Mouse (Mus musculus) thymus, postnatal 0 days (tissue): Measurements from ENCODE around the gene Edem3. TPM values are rescaled to one million over a fixed set of nuclear protein-coding genes. Genes with fewer than 3 reads are reported as not detected.
"Not testable (repeated sequence)": the region's sequence is repeated elsewhere in the genome, so short reads cannot be mapped to it uniquely, and the experiment has no call there.

Experiments used
- DNase-seq: peaks from one replicate; pipeline ENCODE4 v3.0.0-alpha.2; 2015; ENCODE audit warnings: low spot score
- polyA plus RNA-seq: library from polyadenylated mRNA; unstranded; fragments of >200 nt; fragmentation: Nextera tagmentation; extraction: Ambion mirVana; gene quantifications from 2 replicates; pipeline ENCODE4 v1.2.1, GENCODE M21; 2015

The Edem3 gene
- polyA plus RNA-seq, 1 experiment from 2014 or later = 5.5 TPM

DNA sequence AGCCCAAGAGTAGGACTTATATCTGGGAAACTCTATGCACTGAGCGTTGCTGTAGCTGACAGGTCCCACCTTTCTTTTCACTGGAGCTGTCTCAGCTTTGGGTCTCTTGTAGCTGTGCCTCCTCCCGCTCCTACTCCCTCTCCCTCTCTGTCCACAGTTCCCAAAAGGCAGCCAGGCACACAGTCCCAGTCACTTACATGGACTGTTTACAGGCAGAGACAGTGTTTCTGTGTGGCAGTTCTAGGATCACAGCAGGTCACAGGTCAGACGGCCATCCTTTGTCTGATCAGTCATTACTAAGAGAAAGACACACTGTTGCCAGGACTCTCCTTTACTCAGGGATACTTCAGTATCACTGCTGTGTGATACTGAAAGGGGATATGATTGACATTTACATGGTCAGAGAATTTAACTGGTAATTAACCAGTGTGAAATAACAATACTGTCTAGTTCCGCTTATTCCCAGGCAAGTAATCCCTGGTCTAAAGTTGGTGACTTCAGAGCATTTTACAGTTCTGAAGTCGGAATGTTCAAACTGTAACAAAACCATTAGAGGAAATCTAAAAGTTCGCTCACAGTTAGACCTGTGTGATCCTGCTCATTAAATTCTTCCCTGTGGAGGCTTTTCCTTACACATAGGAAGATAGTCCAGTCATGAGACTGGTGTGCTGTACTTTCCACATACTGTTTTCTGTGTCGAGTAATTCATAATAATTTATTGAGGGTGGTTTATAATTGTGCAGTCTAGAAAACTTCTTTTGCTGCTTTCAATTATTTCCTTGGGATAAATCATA, 55.7 kb downstream of the Edem3 start:
- DNase-seq = no peak

DNA sequence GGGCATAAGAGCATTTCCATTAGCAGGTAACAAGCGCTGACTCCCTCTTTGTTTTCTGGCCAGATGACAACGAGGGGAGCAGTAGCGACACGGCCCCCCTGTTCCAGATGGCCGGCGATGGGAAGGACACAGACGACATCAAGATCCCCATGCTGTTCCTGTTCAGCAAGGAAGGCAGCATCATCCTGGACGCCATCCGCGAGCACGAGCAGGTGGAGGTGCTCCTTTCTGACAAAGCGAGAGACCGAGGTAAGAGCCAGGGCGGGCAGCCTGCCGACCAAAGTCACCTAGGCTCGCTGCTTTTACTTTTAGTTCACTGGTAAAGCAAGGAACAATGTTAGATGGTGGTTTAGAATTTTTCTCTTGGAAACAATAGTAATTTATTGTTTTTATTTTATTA, 56.3 kb downstream of the Edem3 start:
- DNase-seq = no peak

GRCm38 (mm10) chr1:151812004-151812712, 57.0 kb downstream of the Edem3 start:
- no peak for DNase-seq

DNA sequence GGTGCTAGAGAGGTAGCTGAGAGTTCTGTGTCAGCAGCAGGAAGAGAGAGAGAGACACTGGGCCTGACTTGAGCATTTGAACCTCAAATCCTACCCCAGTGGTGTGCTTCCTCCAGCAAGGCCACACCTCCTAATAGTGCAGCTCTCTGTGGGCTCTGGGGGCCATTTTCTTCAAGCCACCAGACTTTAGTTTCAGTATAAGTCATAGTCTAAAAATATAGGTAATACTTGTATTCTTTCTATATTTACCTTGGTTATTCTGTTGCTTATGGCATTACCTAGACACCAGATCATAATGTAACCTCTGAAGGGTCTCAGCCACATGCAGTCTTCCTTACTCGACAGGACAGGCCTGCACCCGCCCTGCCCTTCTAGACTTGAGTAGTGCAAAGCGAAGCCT, 60.9 kb downstream of the Edem3 start:
- no peak for DNase-seq

GRCm38 (mm10) chr1:151819190-151819589, 64.0 kb downstream of the Edem3 start:
- no peak for DNase-seq

DNA sequence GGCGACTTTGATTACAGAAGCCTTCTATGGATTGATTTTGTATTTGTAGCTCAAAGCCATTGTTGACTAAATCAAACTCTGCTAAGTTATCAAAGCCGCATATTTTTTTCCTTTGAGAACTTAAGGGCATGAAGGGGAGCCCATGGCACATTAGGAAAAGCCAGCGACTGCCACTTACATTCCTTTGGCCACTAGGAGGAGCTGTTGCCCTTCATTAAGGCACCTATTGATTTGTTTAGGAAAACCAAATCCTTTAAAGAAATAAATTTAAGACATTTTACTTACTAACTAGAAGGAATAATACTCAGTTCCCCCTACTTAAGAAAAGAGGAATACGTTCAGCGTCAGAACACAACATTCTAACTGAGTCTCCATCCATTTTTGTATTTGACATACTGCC, 65.3 kb downstream of the Edem3 start:
- DNase-seq = peak; percentile 63

DNA sequence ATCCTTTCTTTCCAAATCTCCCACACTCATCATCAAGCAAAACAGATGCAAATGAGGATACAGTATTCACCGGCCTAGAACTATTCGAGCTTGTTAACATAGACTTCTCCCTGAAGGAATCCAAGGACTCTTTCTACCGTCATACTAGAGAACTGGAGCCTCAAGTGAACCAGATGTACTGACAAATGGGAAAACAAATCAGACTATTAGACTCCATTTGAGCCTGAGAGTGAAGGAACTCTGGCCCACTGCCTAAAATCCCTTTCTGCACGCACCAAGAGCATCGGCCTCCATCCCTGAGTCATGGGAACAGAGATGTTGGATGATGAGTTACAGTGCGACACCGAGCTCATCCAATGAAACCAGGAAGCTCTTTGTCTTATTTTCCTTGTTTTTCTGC, 69.9 kb downstream of the Edem3 start:
- no peak for DNase-seq

GRCm38 (mm10) chr1:151831791-151832190, 76.6 kb downstream of the Edem3 start:
- no peak for DNase-seq

DNA sequence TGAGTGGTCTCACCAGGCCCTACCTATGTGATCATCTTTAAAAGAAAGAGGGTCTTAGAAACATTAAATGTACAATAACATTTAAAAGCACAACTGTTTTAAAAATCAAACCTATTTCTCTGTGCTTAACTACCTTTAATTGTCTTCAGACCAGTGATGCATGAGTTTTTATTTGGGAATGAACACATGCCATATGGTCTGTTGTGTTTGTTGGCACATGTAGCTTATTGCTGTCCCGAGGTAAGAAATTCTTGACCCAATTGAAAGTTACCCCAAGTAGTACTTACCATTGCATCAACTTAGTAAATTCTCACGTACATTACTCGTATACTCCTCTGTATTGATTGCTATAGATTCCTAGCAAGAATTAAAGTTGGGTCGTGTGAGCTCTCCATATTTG, 80.1 kb downstream of the Edem3 start:
- no peak for DNase-seq

- not testable (repeated sequence) for DNase-seq
Measured at GRCm38 (mm10) chr1:151840345-151840744, 85.2 kb downstream of the Edem3 start.

DNA sequence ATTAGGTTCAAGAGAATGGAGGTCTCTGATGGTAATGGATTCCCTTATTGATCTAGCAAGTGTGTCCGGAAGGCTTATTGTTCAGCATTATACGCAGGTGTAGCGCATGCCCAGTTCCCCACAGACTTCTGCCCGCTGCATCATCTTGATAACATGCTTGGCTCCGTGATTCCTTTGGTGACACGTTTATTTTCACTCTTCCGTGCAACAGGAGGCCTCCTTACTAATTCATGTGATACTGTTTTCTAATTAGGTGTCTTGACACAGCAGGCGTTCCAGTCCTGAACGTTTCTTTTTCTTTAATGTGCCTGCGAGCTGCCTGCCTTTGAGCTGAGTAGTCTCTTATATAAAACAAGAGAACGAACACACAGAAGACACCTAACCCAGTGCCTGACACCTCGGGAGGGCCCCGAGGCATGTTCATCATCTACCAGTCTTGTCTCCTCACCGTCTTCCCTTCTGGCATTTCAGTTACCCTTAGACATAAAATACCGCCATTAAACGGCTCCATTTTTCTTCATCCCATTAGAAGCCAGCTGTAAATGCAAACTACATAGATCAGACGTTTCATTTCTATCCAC, 90.2 kb downstream of the Edem3 start:
- no peak for DNase-seq

DNA sequence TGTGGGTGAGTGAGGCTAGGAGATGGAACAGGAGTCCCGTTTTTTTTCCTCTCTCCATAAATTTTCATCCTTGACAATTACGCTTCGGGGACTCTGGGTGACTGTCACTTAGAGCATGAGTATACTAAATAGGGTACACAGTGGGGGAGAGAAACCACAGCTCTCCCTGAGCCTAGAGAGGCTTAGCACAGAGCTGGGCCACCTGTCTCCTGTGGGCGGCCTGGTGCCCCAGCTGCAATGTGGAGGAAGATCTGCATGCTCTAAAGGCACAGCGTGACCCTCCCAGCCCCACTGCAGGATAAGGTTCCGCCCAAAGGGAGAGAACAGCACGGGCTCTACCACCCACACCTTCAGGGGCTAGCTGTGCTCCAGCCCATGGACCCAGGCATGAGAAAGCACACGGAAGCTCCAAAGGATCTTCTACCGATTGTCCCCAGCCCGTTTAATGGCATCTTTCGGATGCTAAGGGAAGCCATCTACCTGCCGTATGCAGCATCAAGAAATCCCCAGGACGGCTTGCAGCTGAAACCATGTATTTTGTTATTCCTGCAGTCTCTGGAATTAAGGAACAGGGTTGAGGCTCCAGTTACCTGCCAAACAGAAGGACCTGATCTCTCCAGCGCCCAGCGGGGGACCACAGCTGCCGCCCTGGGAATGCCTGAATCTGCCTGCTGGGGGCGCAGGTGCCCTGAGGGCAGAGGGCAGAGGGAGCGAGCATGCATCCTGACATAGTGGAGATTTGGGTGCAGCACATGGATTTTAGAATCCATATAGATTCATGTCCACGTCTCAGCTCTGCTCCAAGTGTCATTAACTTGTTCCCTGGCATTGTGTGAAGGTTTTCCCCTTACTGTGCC, 91.0 kb downstream of the Edem3 start:
- DNase-seq = peak; percentile 9

- no peak for DNase-seq
Measured at GRCm38 (mm10) chr1:151848286-151848685, 93.1 kb downstream of the Edem3 start.

DNA sequence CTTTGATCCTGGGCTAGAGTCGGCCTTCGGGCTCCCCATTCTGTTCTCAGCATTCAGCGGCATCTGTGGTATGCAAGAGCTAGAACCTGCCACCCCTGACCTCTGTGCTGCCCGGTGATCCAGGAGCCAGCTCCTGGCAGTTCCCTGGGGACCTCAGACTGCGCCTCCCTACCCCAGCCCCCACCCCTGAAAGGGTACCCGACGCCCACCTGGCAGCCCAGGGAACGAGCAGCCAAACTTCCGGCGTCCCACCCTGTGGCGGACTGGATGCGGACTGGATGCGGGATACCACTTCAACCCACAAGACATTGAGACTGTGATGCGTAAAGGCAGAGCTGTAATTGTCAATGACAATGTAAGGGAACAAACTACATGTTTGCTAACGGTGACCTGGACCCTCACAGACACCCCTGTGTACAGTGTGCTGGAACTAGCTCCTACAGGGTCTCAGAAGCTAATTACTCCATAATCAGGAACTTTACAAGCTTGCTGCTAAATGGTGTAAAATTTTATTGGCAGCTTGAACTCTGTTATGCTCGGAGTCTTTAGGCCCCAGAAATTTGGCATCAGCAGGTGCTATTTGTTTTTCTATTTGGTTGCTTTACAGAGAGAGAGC, 94.9 kb downstream of the Edem3 start:
- DNase-seq = no peak

GRCm38 (mm10) chr1:151851051-151851848, 96.1 kb downstream of the Edem3 start:
- DNase-seq = no peak

DNA sequence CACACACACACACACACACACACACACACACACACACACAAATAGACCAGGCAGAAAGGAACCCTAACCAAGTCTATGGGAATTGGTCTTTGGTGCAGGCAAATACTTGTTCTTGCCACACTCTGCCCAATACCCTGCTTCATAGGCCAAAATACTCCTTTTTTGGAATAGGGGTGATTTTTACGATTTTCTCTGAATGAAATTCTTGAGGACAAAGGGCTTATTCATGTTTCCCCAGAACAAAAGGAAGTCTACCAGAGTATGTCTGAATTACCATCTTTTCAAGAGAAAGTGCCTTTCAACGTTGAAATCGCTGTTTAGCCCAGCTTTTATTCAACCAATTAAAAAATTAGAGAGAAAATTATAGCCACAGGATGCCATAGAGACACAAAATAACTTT, 96.8 kb downstream of the Edem3 start:
- no peak for DNase-seq

GRCm38 (mm10) chr1:151855561-151855960, 100.4 kb downstream of the Edem3 start:
- no peak for DNase-seq

GRCm38 (mm10) chr1:151858474-151858873, 103.3 kb downstream of the Edem3 start:
- DNase-seq = no peak

GRCm38 (mm10) chr1:151861334-151861995, 106.3 kb downstream of the Edem3 start:
- no peak for DNase-seq

- DNase-seq = no peak
Measured at GRCm38 (mm10) chr1:151862109-151862508, 106.9 kb downstream of the Edem3 start.
